Mouse (Mus musculus) ES-Bruce4 (cell line): ENCODE measurements around the gene Neurl2.

Experiments
- CTCF ChIP-seq: IDR thresholded peaks from one replicate; pipeline ENCODE4 v1.8.1; 2011; ENCODE audit warnings: low read depth, low read length
- EP300 ChIP-seq: IDR thresholded peaks from 2 replicates; pipeline ENCODE4 v1.6.1; 2011; ENCODE audit warnings: low read depth, low read length; ENCODE audit not compliant: insufficient read depth

DNA sequence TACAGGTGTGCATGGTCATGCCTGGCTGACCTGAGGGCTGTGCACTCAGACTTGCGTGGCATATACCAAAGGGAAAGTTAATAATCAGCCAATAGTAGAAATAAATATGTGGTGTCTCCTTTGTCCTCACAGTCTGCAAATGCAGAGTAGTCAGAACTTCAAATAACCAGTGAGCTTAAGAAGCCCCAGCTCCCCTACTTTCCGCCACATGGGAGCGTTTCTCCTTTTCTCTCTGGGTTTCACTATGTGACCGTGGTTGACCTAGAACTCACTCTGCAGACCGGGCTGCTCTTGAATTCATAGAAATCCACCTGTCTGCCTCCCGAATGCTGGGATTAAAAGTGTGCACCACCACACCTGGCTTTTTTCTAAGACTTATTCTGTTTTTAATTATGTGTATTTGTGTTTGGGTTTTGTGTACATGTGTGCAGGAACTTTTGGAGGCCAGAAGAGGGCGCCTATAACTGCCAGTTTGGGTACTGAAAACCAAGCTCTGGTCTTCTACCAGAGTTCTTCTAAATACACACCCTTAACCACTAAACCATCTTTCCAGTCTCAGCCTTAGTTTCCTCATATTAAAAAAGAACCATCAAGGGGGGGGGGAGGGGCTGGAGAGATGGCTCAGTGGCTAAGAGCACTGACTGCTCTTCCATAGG, 49.2 kb downstream of the Neurl2 start:
- no peak for TF ChIP-seq EP300
- TF ChIP-seq CTCF, result peak; percentile 13
